ENCODE assay signal across 27 mouse cellular contexts in genomic region chr8:123799434-123799833, GRCm38 (mm10). TPM values are rescaled to one million over a fixed set of nuclear protein-coding genes. Genes with fewer than 3 reads are reported as not detected.
DNase-seq lines count a peak whose midpoint lies in the region; ATAC-seq lines count a peak whose summit lies in the region.
"Had no signal": no experiment of that assay in that cellular context is flagged by ENCODE, and none has a peak within 500 bp of the region (broad histone marks: within the 10 kb centered on the region; RNA-seq: fewer than 3 reads in every experiment).

No protein-coding gene starts in this region.

- no peak for ATAC-seq in forebrain, embryonic 15.5 days (replicated peaks)
- no peak for ATAC-seq in embryonic facial prominence, embryonic 13.5 days (ENCODE audit: insufficient number of reproducible peaks, insufficient read depth, low FRiP score, low TSS enrichment, low read depth)
- ATAC-seq in liver, embryonic 12.5 days: no peak
- ATAC-seq: forebrain, postnatal 0 days; inflammation-experienced regulatory T-cells, adult 6 months; midbrain, embryonic 15.5 days; Patski had no signal

- no peak overlapping the region for H3K4me3 ChIP-seq in forebrain, embryonic 10.5 days
- no peak overlapping the region for H3K4me3 ChIP-seq in forebrain, embryonic 15.5 days
- no peak overlapping the region for H3K4me3 ChIP-seq in embryonic facial prominence, embryonic 13.5 days
- H3K4me3 ChIP-seq in liver, embryonic 12.5 days: no peak overlapping the region
- H3K4me3 ChIP-seq: hindbrain, embryonic 10.5 days; hindbrain, embryonic 15.5 days; lung, embryonic 15.5 days; midbrain, embryonic 10.5 days; midbrain, embryonic 15.5 days had no signal

- H3K4me1 ChIP-seq in forebrain, embryonic 10.5 days: peaks cover 20% of the 10 kb centered on the region; the same call in 1 of the 2 replicates
- H3K4me1 ChIP-seq in forebrain, embryonic 15.5 days: no peaks in the 10 kb centered on the region
- H3K4me1 ChIP-seq in embryonic facial prominence, embryonic 13.5 days: peaks cover 16% of the 10 kb centered on the region
- H3K4me1 ChIP-seq in liver, embryonic 12.5 days: peaks cover 54% of the 10 kb centered on the region
- H3K4me1 ChIP-seq: hindbrain, embryonic 15.5 days; lung, embryonic 15.5 days; midbrain, embryonic 15.5 days had no signal

- no peaks in the 10 kb centered on the region for H3K36me3 ChIP-seq in forebrain, embryonic 10.5 days (replicated peaks)
- H3K36me3 ChIP-seq in forebrain, embryonic 15.5 days: no peaks in the 10 kb centered on the region
- H3K36me3 ChIP-seq in embryonic facial prominence, embryonic 13.5 days: no peaks in the 10 kb centered on the region
- no peaks in the 10 kb centered on the region for H3K36me3 ChIP-seq in liver, embryonic 12.5 days
- H3K36me3 ChIP-seq: hindbrain, embryonic 10.5 days; hindbrain, embryonic 15.5 days; lung, embryonic 15.5 days; midbrain, embryonic 10.5 days; midbrain, embryonic 15.5 days had no signal

- DNase-seq in forebrain, embryonic 10.5 days (ENCODE audit: extremely low spot score, low spot score): no peak
- peak; percentile 70 for DNase-seq in yolk sac, embryonic 10.5 days (ENCODE audit: low spot score)
- no peak for DNase-seq in adrenal gland, postnatal 25 days
- no peak for DNase-seq in Muller cell, postnatal 12 days (ENCODE audit: inconsistent ontology term)
- DNase-seq in gastrocnemius, adult 18-20 months (ENCODE audit: low spot score): no peak
- DNase-seq: adrenal gland, postnatal 10 days; cerebellum, adult 11 months; cerebellum, adult 9-11 months; forebrain, postnatal 0 days; gastrocnemius, postnatal 10 days; heart, postnatal 14 days; kidney, adult 8-10 months; layer of hippocampus, adult 9-11 months; right cerebral cortex, postnatal 4 days had no signal

- H3K4me2 ChIP-seq in forebrain, embryonic 15.5 days (replicated peaks): no peak overlapping the region
- no peak overlapping the region for H3K4me2 ChIP-seq in embryonic facial prominence, embryonic 13.5 days
- H3K4me2 ChIP-seq in liver, embryonic 12.5 days: no peak overlapping the region
- H3K4me2 ChIP-seq: hindbrain, embryonic 15.5 days; lung, embryonic 15.5 days; midbrain, embryonic 15.5 days had no signal

- H3K27ac ChIP-seq in forebrain, embryonic 10.5 days: 0 out of 2 replicates have a peak overlapping the region, but pooled peaks have one; percentile 4
- H3K27ac ChIP-seq in forebrain, embryonic 15.5 days (replicated peaks): no peak overlapping the region
- peak overlapping the region; percentile 44; the same call in 1 of the 2 replicates for H3K27ac ChIP-seq in embryonic facial prominence, embryonic 13.5 days
- peak overlapping the region; percentile 85 for H3K27ac ChIP-seq in liver, embryonic 12.5 days
- H3K27ac ChIP-seq: hindbrain, embryonic 10.5 days; hindbrain, embryonic 15.5 days; kidney, postnatal 0 days; lung, embryonic 15.5 days; midbrain, embryonic 10.5 days; midbrain, embryonic 15.5 days had no signal

- WGBS in forebrain, embryonic 10.5 days: 87% methylated on average over 6 of the region's 6 CpGs
- 84% methylated on average over 6 of the region's 6 CpGs for WGBS in forebrain, embryonic 15.5 days
- WGBS in embryonic facial prominence, embryonic 13.5 days: 46% methylated on average over 6 of the region's 6 CpGs
- WGBS in liver, embryonic 12.5 days (ENCODE audit: insufficient replicate concordance): 78% methylated on average over 6 of the region's 6 CpGs

- no peak overlapping the region for H3K9ac ChIP-seq in forebrain, embryonic 15.5 days (replicated peaks)
- no peak overlapping the region for H3K9ac ChIP-seq in embryonic facial prominence, embryonic 13.5 days
- no peak overlapping the region for H3K9ac ChIP-seq in liver, embryonic 12.5 days
- H3K9ac ChIP-seq: forebrain, postnatal 0 days; hindbrain, embryonic 15.5 days; lung, embryonic 15.5 days; midbrain, embryonic 15.5 days had no signal

- H3K27me3 ChIP-seq in forebrain, embryonic 10.5 days (ENCODE audit: poor library complexity, severe bottlenecking): no peaks in the 10 kb centered on the region
- no peaks in the 10 kb centered on the region for H3K27me3 ChIP-seq in forebrain, embryonic 15.5 days
- H3K27me3 ChIP-seq in embryonic facial prominence, embryonic 13.5 days: no peaks in the 10 kb centered on the region
- no peaks in the 10 kb centered on the region for H3K27me3 ChIP-seq in liver, embryonic 12.5 days (replicated peaks)
- H3K27me3 ChIP-seq: hindbrain, embryonic 15.5 days; lung, embryonic 15.5 days; midbrain, embryonic 15.5 days; Patski had no signal

- peaks cover 7% of the 10 kb centered on the region; the same call in 1 of the 2 replicates for H3K9me3 ChIP-seq in forebrain, embryonic 10.5 days
- H3K9me3 ChIP-seq in forebrain, embryonic 15.5 days: no peaks in the 10 kb centered on the region
- H3K9me3 ChIP-seq in embryonic facial prominence, embryonic 13.5 days: no peaks in the 10 kb centered on the region
- H3K9me3 ChIP-seq in liver, embryonic 12.5 days (replicated peaks): no peaks in the 10 kb centered on the region; the same call in 1 of the 2 replicates
- H3K9me3 ChIP-seq: hindbrain, embryonic 15.5 days; lung, embryonic 15.5 days; midbrain, embryonic 15.5 days had no signal

RNA-seq across cellular contexts. Expression of gene Rab4a, which starts 6.4 kb away (rescaled TPM):
- 74.9 and 77.6 TPM in 2 replicates for polyA plus RNA-seq in forebrain, embryonic 10.5 days (2016; fragmentation: Nextera tagmentation; extraction: Ambion mirVana)
- polyA plus RNA-seq in forebrain, embryonic 15.5 days (2015; fragmentation: Nextera tagmentation; extraction: Ambion mirVana): 78.2 and 78.5 TPM in 2 replicates
- 48.9 and 51.7 TPM in 2 replicates for polyA plus RNA-seq in embryonic facial prominence, embryonic 13.5 days (2015; fragmentation: Nextera tagmentation; extraction: Ambion mirVana)
- 36.3 and 38.3 TPM in 2 replicates for polyA plus RNA-seq in liver, embryonic 12.5 days (2016; fragmentation: Nextera tagmentation; extraction: Ambion mirVana)
- total RNA-seq in adrenal gland, postnatal 25 days (2021): 23.6 and 24.6 TPM in 2 replicates
- 10 to 100 TPM; 14.8 to 14.9 TPM for total RNA-seq in gastrocnemius, adult 18-20 months (2021)
- total RNA-seq: CH12.LX; neutrophil, adult 5-6 weeks had no signal
